Mouse (Mus musculus) lung, postnatal 0 days (tissue): ENCODE results near the gene Lman1l.

Experiments used
- CTCF ChIP-seq: IDR thresholded peaks from 2 replicates; pipeline ENCODE4 v1.5.1; 2016; ENCODE audit warnings: antibody characterized with exemption, mild to moderate bottlenecking
- EP300 ChIP-seq: IDR thresholded peaks from 2 replicates; pipeline ENCODE4 v1.6.1; 2016; ENCODE audit warnings: antibody characterized with exemption, mild to moderate bottlenecking, control low read depth

DNA sequence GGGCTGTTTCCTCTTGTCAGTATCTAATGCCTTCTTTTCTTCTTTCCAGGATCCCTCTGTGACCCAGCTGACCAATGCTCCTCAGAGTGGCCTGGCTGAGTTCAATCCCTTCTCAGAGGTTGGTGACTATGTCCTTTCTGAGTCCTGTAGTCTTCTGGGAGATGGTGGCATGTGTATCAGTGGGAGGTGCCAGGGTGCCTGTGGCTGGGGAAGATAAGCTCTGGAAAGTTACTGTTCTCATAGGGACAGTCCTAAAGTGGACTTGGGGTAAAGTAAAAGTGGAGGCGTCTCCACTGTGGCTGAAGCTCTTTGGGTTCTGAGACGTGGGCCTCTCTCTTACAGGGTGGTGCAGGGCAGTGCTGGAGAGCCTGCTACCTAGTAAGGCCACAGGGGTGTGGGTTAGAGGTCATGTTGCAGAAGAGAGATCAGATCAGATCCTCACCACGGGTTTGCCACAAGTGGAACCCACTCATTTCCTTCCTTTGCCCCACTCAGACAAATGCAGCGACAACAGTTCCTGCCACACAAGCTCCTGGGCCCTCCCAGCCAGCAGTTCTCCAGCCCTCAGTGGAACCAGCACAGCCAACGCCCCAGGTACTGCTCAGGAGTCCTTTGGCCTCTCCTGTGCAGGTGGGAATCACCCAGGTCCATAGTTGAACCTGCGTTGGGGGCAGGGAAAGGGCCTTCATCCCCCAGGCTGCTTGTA is 43.3 kb downstream of the Lman1l start:
- TF ChIP-seq CTCF (no peak), EP300 (no peak)
